Mouse (Mus musculus): Measurements from ENCODE around the gene Rpl41.

- TF ChIP-seq CTCF (IDR thresholded peaks at IDR 0.05; ENCODE audit: borderline replicate concordance, extremely low read depth, insufficient read depth, insufficient read length) (no peak), POLR2A (IDR thresholded peaks at IDR 0.05; ENCODE audit: borderline replicate concordance, extremely low read depth, insufficient read depth, insufficient read length, poor library complexity, severe bottlenecking) (no peak)
Measured at GRCm38 (mm10) chr10:128535206-128535605, 13.9 kb downstream of the Rpl41 start.
